Mouse (Mus musculus): ENCODE measurements around the gene Ccsap. TPM values are rescaled to one million over a fixed set of nuclear protein-coding genes. Genes with fewer than 3 reads are reported as not detected.

The Ccsap gene
- total and polyA plus RNA-seq, 3 experiments, result 5.0 to 6.2 (median 5.4) TPM

- dilution Hi-C loops (cut with MboI; ENCODE audit: extremely low pct_ligation_motif_present, extremely low pct_unique_long_range_greater_than_20kb, low sequenced_read_pairs) (no loop called here), in situ Hi-C loops (cut with MboI; ENCODE audit: low pct_ligation_motif_present, low pct_unique_long_range_greater_than_20kb, low sequenced_read_pairs) (no loop called here)
- Histone ChIP-seq H3K36me3 (replicated peaks in 1 of 2; ENCODE audit: control insufficient read depth in 1 of 2, insufficient read depth in 1 of 2, low read length in 1 of 2) (no peaks in the 10 kb centered on the region), H3K27me3 (replicated peaks) (peaks cover 50% of the 10 kb centered on the region), H3K27ac (ENCODE audit: insufficient read depth, low read depth) (no peak overlapping the region), H3K9ac (ENCODE audit: insufficient read depth, low read depth) (no peak overlapping the region), H3K79me2 (replicated peaks; ENCODE audit: control insufficient read depth, extremely low read depth, insufficient read depth, poor library complexity, severe bottlenecking) (no peaks in the 10 kb centered on the region), H3K4me3 (replicated peaks in 1 of 3; ENCODE audit: low read depth in 2 of 3, low read length in 2 of 3, poor library complexity in 1 of 3) (no peak overlapping the region), H3K4me2 (ENCODE audit: insufficient read depth, low read depth, poor library complexity, severe bottlenecking) (no peak overlapping the region), H3K9me3 (replicated peaks; ENCODE audit: low read length) (peaks cover 3% of the 10 kb centered on the region), H3K4me1 (ENCODE audit: control insufficient read depth in 1 of 2, insufficient read depth in 2 of 2) (0 out of 4 replicates have a peak, but pooled peaks cover 0 to 2% of the 10 kb centered on the region in 2 experiments)
- TF ChIP-seq ZC3H11A (IDR thresholded peaks at IDR 0.05; ENCODE audit: low read depth, low read length) (no peak), MXI1 (IDR thresholded peaks at IDR 0.05; ENCODE audit: low read depth, low read length) (no peak)
- DNase-seq (ENCODE audit: extremely low read depth), result no peak
These were observed 5.8 kb upstream of the Ccsap start for GRCm38 (mm10) chr8:123865786-123866185.

- H3K9me3 ChIP-seq (replicated peaks; ENCODE audit: low read length), result peaks cover 3% of the 10 kb centered on the region
- H3K79me2 ChIP-seq (replicated peaks; ENCODE audit: control insufficient read depth, extremely low read depth, insufficient read depth, poor library complexity, severe bottlenecking), result peaks cover 4% of the 10 kb centered on the region
- TF ChIP-seq ZKSCAN1 (IDR thresholded peaks at IDR 0.05; ENCODE audit: borderline replicate concordance, low read depth, low read length) (no peak), RAD21 (IDR thresholded peaks at IDR 0.05; ENCODE audit: low read depth, low read length) (no peak), POLR2AphosphoS2 (IDR thresholded peaks at IDR 0.05; ENCODE audit: low read depth, low read length) (no peak), MAFK (IDR thresholded peaks at IDR 0.05; ENCODE audit: insufficient replicate concordance, low read length) (no peak), KAT2A (IDR thresholded peaks at IDR 0.05; ENCODE audit: insufficient replicate concordance, low read length) (no peak), PAX5 (IDR thresholded peaks at IDR 0.05; ENCODE audit: low read length) (no peak), POLR2A (IDR thresholded peaks at IDR 0.05; ENCODE audit: low read depth, low read length) (no peak), SIN3A (IDR thresholded peaks at IDR 0.05; ENCODE audit: low read length) (no peak), CTCF (conservative IDR thresholded peaks at IDR 0.05 in 1 of 2, IDR thresholded peaks at IDR 0.05 in 1 of 2; ENCODE audit: low read depth in 2 of 2, low read length in 2 of 2) (no peak), ZNF384 (IDR thresholded peaks at IDR 0.05; ENCODE audit: low read depth, low read length) (no peak), ZC3H11A (IDR thresholded peaks at IDR 0.05; ENCODE audit: low read depth, low read length) (no peak), HCFC1 (IDR thresholded peaks at IDR 0.05; ENCODE audit: low read depth, low read length) (no peak)
- in situ Hi-C loops (cut with MboI; ENCODE audit: low pct_ligation_motif_present, low pct_unique_long_range_greater_than_20kb, low sequenced_read_pairs) (no loop called here), dilution Hi-C loops (cut with MboI; ENCODE audit: extremely low pct_ligation_motif_present, extremely low pct_unique_long_range_greater_than_20kb, low sequenced_read_pairs) (no loop called here)
- H3K9ac ChIP-seq (ENCODE audit: insufficient read depth, low read depth), result no peak overlapping the region
- no peak for DNase-seq (ENCODE audit: extremely low read depth)
- no peak overlapping the region for H3K4me3 ChIP-seq (replicated peaks in 1 of 3; ENCODE audit: low read depth in 2 of 3, low read length in 2 of 3, poor library complexity in 1 of 3)
- H3K27me3 ChIP-seq (replicated peaks), result peaks cover 46% of the 10 kb centered on the region
- H3K4me1 ChIP-seq (ENCODE audit: control insufficient read depth in 1 of 2, insufficient read depth in 2 of 2), result peaks cover 4 to 15% of the 10 kb centered on the region in 2 experiments
- no peak overlapping the region for H3K27ac ChIP-seq (ENCODE audit: insufficient read depth, low read depth)
- H3K36me3 ChIP-seq (replicated peaks in 1 of 2; ENCODE audit: control insufficient read depth in 1 of 2, insufficient read depth in 1 of 2, low read length in 1 of 2), result peaks cover 0 to 4% of the 10 kb centered on the region in 2 experiments
- no peak overlapping the region for H3K4me2 ChIP-seq (ENCODE audit: insufficient read depth, low read depth, poor library complexity, severe bottlenecking)
These were observed 377 bp upstream of the Ccsap start for GRCm38 (mm10) chr8:123860386-123860785.

GRCm38 (mm10) chr8:123858941-123859647, 915 bp downstream of the Ccsap start:
- peak overlapping the region; percentile 56 for H3K9ac ChIP-seq (ENCODE audit: insufficient read depth, low read depth)
- in situ Hi-C loops (cut with MboI; ENCODE audit: low pct_ligation_motif_present, low pct_unique_long_range_greater_than_20kb, low sequenced_read_pairs) (no loop called here), dilution Hi-C loops (cut with MboI; ENCODE audit: extremely low pct_ligation_motif_present, extremely low pct_unique_long_range_greater_than_20kb, low sequenced_read_pairs) (no loop called here)
- H3K79me2 ChIP-seq (replicated peaks; ENCODE audit: control insufficient read depth, extremely low read depth, insufficient read depth, poor library complexity, severe bottlenecking), result peaks cover 4% of the 10 kb centered on the region
- peak overlapping the region; percentile 93; the same call in 1 of the 2 replicates for H3K4me2 ChIP-seq (ENCODE audit: insufficient read depth, low read depth, poor library complexity, severe bottlenecking)
- H3K9me3 ChIP-seq (replicated peaks; ENCODE audit: low read length), result peaks cover 5% of the 10 kb centered on the region
- peaks cover 35% of the 10 kb centered on the region for H3K27me3 ChIP-seq (replicated peaks)
- peak overlapping the region; percentile 85 to 94 (median 88) for H3K4me3 ChIP-seq (replicated peaks in 1 of 3; ENCODE audit: low read depth in 2 of 3, low read length in 2 of 3, poor library complexity in 1 of 3)
- H3K4me1 ChIP-seq (ENCODE audit: control insufficient read depth in 1 of 2, insufficient read depth in 2 of 2), result peaks cover 2 to 15% of the 10 kb centered on the region in 2 experiments
- H3K36me3 ChIP-seq (replicated peaks in 1 of 2; ENCODE audit: control insufficient read depth in 1 of 2, insufficient read depth in 1 of 2, low read length in 1 of 2), result peaks cover 0 to 5% of the 10 kb centered on the region in 2 experiments
- DNase-seq (ENCODE audit: extremely low read depth), result peak; percentile 92
- peak overlapping the region; percentile 33 for H3K27ac ChIP-seq (ENCODE audit: insufficient read depth, low read depth)
- no peak for TF ChIP-seq CHD2 (IDR thresholded peaks at IDR 0.05; ENCODE audit: low read length)
- TF ChIP-seq UBTF (IDR thresholded peaks at IDR 0.05; ENCODE audit: low read depth, low read length), result peak; percentile 83
- TF ChIP-seq RCOR1 (conservative IDR thresholded peaks at IDR 0.05; ENCODE audit: low read depth, low read length), result no peak
- no peak for TF ChIP-seq SIN3A (IDR thresholded peaks at IDR 0.05; ENCODE audit: low read length)
- no peak for TF ChIP-seq POLR2AphosphoS2 (IDR thresholded peaks at IDR 0.05; ENCODE audit: low read depth, low read length)
- TF ChIP-seq NRF1 (IDR thresholded peaks at IDR 0.05; ENCODE audit: low read depth, low read length), result peak; percentile 77
- TF ChIP-seq MYC (IDR thresholded peaks at IDR 0.05; ENCODE audit: low read depth, low read length), result no peak
- TF ChIP-seq HCFC1 (IDR thresholded peaks at IDR 0.05; ENCODE audit: low read depth, low read length), result peak; percentile 41
- no peak for TF ChIP-seq MAFK (IDR thresholded peaks at IDR 0.05; ENCODE audit: insufficient replicate concordance, low read length)
- TF ChIP-seq USF1 (IDR thresholded peaks at IDR 0.05; ENCODE audit: low read depth, low read length), result no peak
- no peak for TF ChIP-seq ZNF384 (IDR thresholded peaks at IDR 0.05; ENCODE audit: low read depth, low read length)
- peak; percentile 82 for TF ChIP-seq POLR2A (IDR thresholded peaks at IDR 0.05; ENCODE audit: low read depth, low read length)
- TF ChIP-seq EP300 (IDR thresholded peaks at IDR 0.05; ENCODE audit: low read length), result no peak
- TF ChIP-seq USF2 (conservative IDR thresholded peaks at IDR 0.05; ENCODE audit: low read depth, low read length), result no peak
- no peak for TF ChIP-seq GABPA (IDR thresholded peaks at IDR 0.05; ENCODE audit: insufficient replicate concordance, low read depth, low read length)
- TF ChIP-seq MAZ (IDR thresholded peaks at IDR 0.05; ENCODE audit: low read depth, low read length), result peak; percentile 94; the same call in 1 of the 2 replicates
- TF ChIP-seq MAX (IDR thresholded peaks at IDR 0.05; ENCODE audit: low read length), result no peak
- no peak for TF ChIP-seq KAT2A (IDR thresholded peaks at IDR 0.05; ENCODE audit: insufficient replicate concordance, low read length)
